Mouse (Mus musculus) embryonic facial prominence, embryonic 14.5 days (tissue): Measurements from ENCODE around the gene Rfx6. TPM values are rescaled to one million over a fixed set of nuclear protein-coding genes. Genes with fewer than 3 reads are reported as not detected.
A peak's percentile ranks its signal among the peaks of the same experiment; 100 is the strongest.

Experiments used
- ATAC-seq: fragments of 200-750 bp; cut with Nextera tagmentation; 2 replicates; pipeline ENCODE4 v1.8.0; 2017; ENCODE audit warnings: low read depth, moderate number of reproducible peaks, moderate TSS enrichment
- DNase-seq: peaks from one replicate; pipeline ENCODE4 v3.0.0-alpha.2; 2015; ENCODE audit warnings: low spot score
- H3K27ac ChIP-seq: fragments of 300-500 bp; sonication (generic); replicated peaks from 2 replicates; pipeline ENCODE4 v1.5.1; 2014; ENCODE audit warnings: low read depth, mild to moderate bottlenecking, low read length, moderate library complexity
- H3K27me3 ChIP-seq: fragments of 300-500 bp; sonication (generic); replicated peaks from 2 replicates; pipeline ENCODE4 v1.6.1; 2014; ENCODE audit warnings: low read length; ENCODE audit not compliant: control insufficient read depth, insufficient read depth
- H3K36me3 ChIP-seq: fragments of 300-500 bp; sonication (generic); 2 replicates; pipeline ENCODE4 v1.6.1; 2014; ENCODE audit warnings: low read length, mixed read lengths; ENCODE audit not compliant: control insufficient read depth, insufficient read depth
- H3K4me1 ChIP-seq: fragments of 300-500 bp; sonication (generic); 2 replicates; pipeline ENCODE4 v1.6.1; 2014; ENCODE audit warnings: antibody characterized with exemption, low read length; ENCODE audit not compliant: control insufficient read depth, insufficient read depth
- H3K4me2 ChIP-seq: fragments of 300-500 bp; sonication (generic); 2 replicates; pipeline ENCODE4 v1.6.1; 2014; ENCODE audit warnings: low read depth, mild to moderate bottlenecking, low read length, moderate library complexity, mixed read lengths
- H3K4me3 ChIP-seq: fragments of 300-500 bp; sonication (generic); 2 replicates; pipeline ENCODE4 v1.5.1; 2014; ENCODE audit warnings: low read depth, mild to moderate bottlenecking, low read length
- H3K9ac ChIP-seq: fragments of 300-500 bp; sonication (generic); 2 replicates; pipeline ENCODE4 v1.6.1; 2014; ENCODE audit warnings: low read depth, mild to moderate bottlenecking, low read length, moderate library complexity, mixed read lengths
- H3K9me3 ChIP-seq: fragments of 300-500 bp; sonication (generic); 2 replicates; pipeline ENCODE4 v1.6.1; 2016; ENCODE audit warnings: low read length; ENCODE audit not compliant: control insufficient read depth
- WGBS: fragments of 180-500 bp; shearing (Covaris S2); extraction: QIAGEN DNeasy Blood & Tissue Kit; methylation state at CpG from one replicate; pipeline ENCODE4 v1.1.7; 2014; 5-methylcytosine and 5-hydroxymethylcytosine counted together
- polyA plus RNA-seq: library from polyadenylated mRNA; unstranded; fragments of >200 nt; fragmentation: Nextera tagmentation; extraction: Ambion mirVana; gene quantifications from 2 replicates; pipeline ENCODE4 v1.2.1, GENCODE M21; 2014

The Rfx6 gene
- polyA plus RNA-seq, result not detected in 2 replicates

- Histone ChIP-seq H3K36me3 (no peaks in the 10 kb centered on the region), H3K27me3 (peaks cover 26% of the 10 kb centered on the region), H3K9ac (0 out of 2 replicates have a peak within 1 kb of the TSS, but pooled peaks have one; percentile 42), H3K4me1 (no peaks in the 10 kb centered on the region), H3K4me3 (peak within 1 kb of the TSS; percentile 39), H3K4me2 (peak within 1 kb of the TSS; percentile 71), H3K9me3 (no peaks in the 10 kb centered on the region), H3K27ac (no peak within 1 kb of the TSS)
- WGBS, result under 1% methylated on average over 33 of the region's 38 CpGs
- ATAC-seq, result peak; percentile 82
- peak; percentile 11 for DNase-seq
These were observed at the start of gene Rfx6 for GRCm38 (mm10) chr10:51677548-51678250. TSS of gene Rfx6 (plus strand) at chr10:51677756.

GRCm38 (mm10) chr10:51631411-51632136 is 46.0 kb upstream of the Rfx6 start, which contains the start of gene Gprc6a:
TSS of gene Gprc6a (minus strand) at chr10:51631461.
- WGBS, result 40% methylated on average over 8 of the region's 8 CpGs
- H3K9me3 ChIP-seq, result no peaks in the 10 kb centered on the region
- no peak within 1 kb of the TSS for H3K4me3 ChIP-seq
- no peak within 1 kb of the TSS for H3K27ac ChIP-seq
- ATAC-seq (no peak), DNase-seq (peak; percentile 53)
- H3K4me2 ChIP-seq, result no peak within 1 kb of the TSS
- H3K27me3 ChIP-seq, result no peaks in the 10 kb centered on the region
- H3K9ac ChIP-seq, result no peak within 1 kb of the TSS
- H3K36me3 ChIP-seq, result no peaks in the 10 kb centered on the region
- H3K4me1 ChIP-seq, result no peaks in the 10 kb centered on the region

DNA sequence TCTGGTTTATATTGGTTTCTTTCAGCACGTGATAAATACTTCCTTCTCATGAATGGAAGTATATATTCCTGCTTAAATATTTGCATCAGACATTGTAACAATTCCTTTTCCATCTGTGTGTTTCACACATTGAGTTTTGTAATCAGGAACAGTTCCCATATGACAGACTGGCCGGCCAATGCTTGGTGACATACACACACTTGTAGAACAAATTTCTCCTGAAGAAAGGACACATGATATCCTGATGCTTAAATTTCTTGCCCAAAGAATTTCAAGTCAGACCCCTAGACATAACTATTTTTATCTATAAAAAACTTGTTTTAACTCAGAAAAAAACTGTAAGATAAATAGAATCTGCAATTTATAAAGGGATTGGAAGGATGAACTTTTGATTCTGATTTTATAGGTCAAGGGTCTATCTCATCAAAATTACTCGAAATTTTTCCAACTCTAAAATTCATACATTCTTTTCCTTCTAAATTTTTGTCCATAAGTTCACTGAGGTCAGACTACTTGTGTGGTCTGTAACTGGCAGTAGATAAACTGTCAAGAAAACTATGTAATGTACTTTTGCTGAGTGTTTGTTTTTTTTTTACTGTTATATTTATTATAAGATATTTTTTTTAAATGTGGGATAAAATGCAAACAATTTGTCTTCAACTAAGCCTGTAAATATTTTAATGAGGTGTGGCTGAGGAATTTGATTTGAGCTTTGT is 27.9 kb upstream of the Rfx6 start:
- no peak overlapping the region for H3K9ac ChIP-seq
- no peak overlapping the region for H3K4me3 ChIP-seq
- H3K36me3 ChIP-seq, result no peaks in the 10 kb centered on the region
- no peak overlapping the region for H3K4me2 ChIP-seq
- no peak overlapping the region for H3K27ac ChIP-seq
- DNase-seq (no peak), ATAC-seq (no peak)
- WGBS, result 58% methylated on average over 3 of the region's 3 CpGs
- H3K9me3 ChIP-seq, result no peaks in the 10 kb centered on the region
- no peaks in the 10 kb centered on the region for H3K4me1 ChIP-seq
- H3K27me3 ChIP-seq, result no peaks in the 10 kb centered on the region

DNA sequence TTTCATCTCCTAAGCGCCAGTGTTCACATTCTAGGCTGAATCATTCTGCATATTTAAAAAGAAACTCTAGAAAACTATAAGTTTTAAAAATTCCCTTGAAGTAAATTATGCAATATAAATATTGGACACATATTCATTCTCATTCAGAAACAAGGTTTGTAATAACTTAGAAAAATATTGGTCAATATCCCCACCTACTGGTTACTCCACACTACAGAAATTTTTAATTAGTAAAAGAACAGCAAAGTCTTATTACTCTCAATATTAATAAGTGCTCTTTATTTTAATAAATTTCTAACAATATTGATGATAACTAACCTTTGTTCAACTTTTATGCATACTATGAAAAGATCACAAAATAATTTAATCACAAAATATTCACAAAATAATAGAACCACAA is 20.2 kb upstream of the Rfx6 start:
- ATAC-seq (no peak), DNase-seq (no peak)
- no peaks in the 10 kb centered on the region for H3K9me3 ChIP-seq
- no peaks in the 10 kb centered on the region for H3K27me3 ChIP-seq
- H3K4me2 ChIP-seq, result no peak overlapping the region
- H3K9ac ChIP-seq, result no peak overlapping the region
- H3K4me1 ChIP-seq, result no peaks in the 10 kb centered on the region
- H3K27ac ChIP-seq, result no peak overlapping the region
- H3K36me3 ChIP-seq, result no peaks in the 10 kb centered on the region
- 51% methylated on average over 1 of the region's 1 CpGs for WGBS
- no peak overlapping the region for H3K4me3 ChIP-seq

DNA sequence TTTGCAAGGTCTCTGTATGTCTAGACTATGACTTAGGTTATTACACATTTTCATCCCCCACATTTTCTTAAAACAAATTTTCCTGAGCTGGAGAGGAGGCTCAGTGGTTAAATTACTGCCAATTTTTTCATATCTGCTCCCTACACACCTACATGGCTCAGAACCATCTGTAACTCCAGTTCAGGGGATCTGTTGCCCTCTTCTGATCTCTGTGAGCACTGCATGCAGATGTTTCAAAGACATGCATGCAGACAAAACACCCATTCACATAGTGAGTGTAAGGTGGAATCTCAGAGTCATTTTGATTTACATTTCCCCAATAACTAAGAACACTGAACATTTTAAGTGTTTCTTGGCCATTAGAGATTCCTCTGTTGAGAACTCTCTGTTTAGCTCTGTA is 8.2 kb upstream of the Rfx6 start:
- no peak overlapping the region for H3K4me2 ChIP-seq
- no peak for ATAC-seq
- no peaks in the 10 kb centered on the region for H3K27me3 ChIP-seq
- H3K9me3 ChIP-seq, result no peaks in the 10 kb centered on the region
- no peak overlapping the region for H3K9ac ChIP-seq
- H3K4me1 ChIP-seq, result no peaks in the 10 kb centered on the region
- no peak overlapping the region for H3K27ac ChIP-seq
- H3K4me3 ChIP-seq, result no peak overlapping the region
- no peaks in the 10 kb centered on the region for H3K36me3 ChIP-seq
- no peak for DNase-seq

DNA sequence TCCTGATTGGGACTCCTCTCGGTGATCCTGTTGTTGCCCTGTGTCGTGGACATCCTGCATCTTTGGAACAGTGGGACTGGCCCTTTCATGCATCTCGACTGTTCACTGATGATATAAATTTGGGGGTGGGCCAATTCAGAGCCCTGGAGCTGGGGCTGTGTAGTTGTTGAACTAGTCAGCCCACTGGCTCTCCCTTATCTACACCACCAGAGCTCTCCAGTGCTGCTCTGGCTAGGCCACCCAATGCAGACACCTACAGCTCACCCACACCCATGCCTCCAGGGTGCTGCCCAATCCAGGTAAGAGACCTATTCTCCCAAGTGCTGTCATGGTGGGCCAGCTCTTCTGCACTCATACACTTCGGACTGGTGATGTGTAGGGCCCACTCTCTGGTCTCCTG is 6.0 kb upstream of the Rfx6 start:
- Histone ChIP-seq H3K36me3 (no peaks in the 10 kb centered on the region), H3K4me2 (no peak overlapping the region), H3K27ac (no peak overlapping the region), H3K4me3 (no peak overlapping the region), H3K9me3 (no peaks in the 10 kb centered on the region), H3K4me1 (no peaks in the 10 kb centered on the region), H3K9ac (no peak overlapping the region), H3K27me3 (peaks cover 5% of the 10 kb centered on the region)
- DNase-seq (no peak), ATAC-seq (no peak)
- 76% methylated on average over 4 of the region's 4 CpGs for WGBS

DNA sequence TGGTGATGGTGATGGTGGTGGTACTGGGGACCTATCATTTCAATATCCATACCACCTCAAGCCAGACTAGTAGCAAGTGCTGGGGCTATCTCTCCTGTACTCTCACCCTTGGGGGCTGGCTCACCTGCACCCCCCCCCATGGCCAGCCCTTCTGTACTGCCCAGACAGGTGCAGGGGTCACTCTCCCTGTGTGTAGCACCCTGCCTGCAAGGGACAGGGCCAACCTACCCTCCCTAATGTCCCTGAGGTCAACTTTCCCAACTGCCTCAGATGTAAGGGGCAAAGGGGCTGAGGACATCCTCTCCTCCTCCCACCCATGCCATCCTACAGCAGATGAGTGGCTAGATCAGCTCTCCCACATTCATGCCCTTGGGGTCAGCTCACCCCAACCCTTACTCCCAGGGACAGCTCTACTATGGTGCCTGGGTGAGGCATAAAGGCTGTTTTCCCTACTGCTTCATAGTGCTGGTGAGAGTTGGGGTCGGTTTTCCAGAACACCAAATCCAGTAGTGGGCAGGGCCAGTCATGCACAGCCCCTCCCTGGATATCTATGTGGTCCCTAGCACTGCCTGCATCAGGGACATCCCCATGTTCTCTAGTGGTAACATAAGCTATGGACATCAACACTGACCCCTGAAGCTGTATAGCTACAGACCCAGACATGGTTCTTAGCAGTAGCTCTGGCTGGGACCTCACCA is 5.3 kb upstream of the Rfx6 start:
- no peak overlapping the region for H3K4me2 ChIP-seq
- H3K4me1 ChIP-seq, result no peaks in the 10 kb centered on the region
- H3K36me3 ChIP-seq, result no peaks in the 10 kb centered on the region
- DNase-seq, result no peak
- ATAC-seq, result no peak
- WGBS, result 29% methylated on average over 1 of the region's 1 CpGs
- peaks cover 12% of the 10 kb centered on the region for H3K27me3 ChIP-seq
- no peaks in the 10 kb centered on the region for H3K9me3 ChIP-seq
- no peak overlapping the region for H3K4me3 ChIP-seq
- H3K27ac ChIP-seq, result no peak overlapping the region
- no peak overlapping the region for H3K9ac ChIP-seq

- peak overlapping the region; percentile 71 for H3K4me2 ChIP-seq
- H3K4me1 ChIP-seq, result no peaks in the 10 kb centered on the region
- no peaks in the 10 kb centered on the region for H3K36me3 ChIP-seq
- H3K27ac ChIP-seq, result no peak overlapping the region
- H3K9me3 ChIP-seq, result no peaks in the 10 kb centered on the region
- peaks cover 26% of the 10 kb centered on the region for H3K27me3 ChIP-seq
- no peak overlapping the region for H3K9ac ChIP-seq
- WGBS, result 16% methylated on average over 10 of the region's 10 CpGs
- ATAC-seq (no peak), DNase-seq (no peak)
- H3K4me3 ChIP-seq, result peak overlapping the region; percentile 39
These were observed 689 bp downstream of the Rfx6 start for GRCm38 (mm10) chr10:51678251-51678639.
